Comparison of ENCODE assay signal across 12 mouse cellular contexts in the genomic region with DNA sequence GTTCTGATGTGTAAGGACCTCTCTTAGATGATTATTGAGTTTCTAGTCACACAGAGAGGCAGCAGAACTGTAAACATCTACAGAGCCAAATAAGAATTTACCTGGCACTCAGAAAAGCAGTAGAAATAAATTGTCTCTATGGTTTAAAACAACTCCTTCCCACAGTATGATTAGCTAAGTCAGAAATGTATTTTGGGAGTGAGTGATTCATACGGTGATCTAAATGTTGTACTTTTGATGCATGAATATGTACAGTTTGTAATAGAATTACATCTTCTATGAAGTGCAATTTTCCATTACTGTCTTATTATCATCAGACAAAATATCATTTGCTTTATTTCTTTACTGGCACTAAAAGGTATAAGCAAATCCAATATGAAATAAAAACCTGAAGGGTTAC.
"Had no signal": no experiment of that assay in that cellular context is flagged by ENCODE, and none has a peak within 500 bp of the region (broad histone marks: within the 10 kb centered on the region; RNA-seq: fewer than 3 reads in every experiment).

No protein-coding gene starts in this region.

- DNase-seq: retina, postnatal 1 day; right cerebral cortex, adult 18-20 months; right cerebral cortex, postnatal 14 days; right cerebral cortex, postnatal 25 days; right cerebral cortex, postnatal 4 days; spleen, adult 18-20 months; thymus, adult 18-20 months; thymus, adult 2 months; thymus, postnatal 14 days; thymus, postnatal 25 days; thymus, postnatal 36 days; thymus, postnatal 4 days had no signal
